Mouse (Mus musculus) midbrain, embryonic 13.5 days (tissue): ENCODE data around the gene Epb41l3. TPM values are rescaled to one million over a fixed set of nuclear protein-coding genes. Genes with fewer than 3 reads are reported as not detected.

ENCODE experiments used
- polyA plus RNA-seq: library from polyadenylated mRNA; unstranded; fragments of >200 nt; fragmentation: Nextera tagmentation; extraction: Ambion mirVana; gene quantifications from 2 replicates; pipeline ENCODE4 v1.2.1, GENCODE M21; 2015

Gene Epb41l3
- polyA plus RNA-seq, 1 experiment from 2014 or later = 62.7 TPM

Other genes starting within 250 kb of the Epb41l3 start
- gene Tmem200c, start 249.1 kb upstream of the Epb41l3 start, polyA plus RNA-seq = 2.0 and 2.8 TPM in 2 replicates